Mouse (Mus musculus): Measurements from ENCODE around the gene Krtap3-2. TPM values are rescaled to one million over a fixed set of nuclear protein-coding genes. Genes with fewer than 3 reads are reported as not detected.
"Not testable (repeated sequence)": the region's sequence is repeated elsewhere in the genome, so short reads cannot be mapped to it uniquely, and the experiment has no call there.

Krtap3-2 gene
- not detected in 2 replicates for polyA plus RNA-seq (2012)

DNA sequence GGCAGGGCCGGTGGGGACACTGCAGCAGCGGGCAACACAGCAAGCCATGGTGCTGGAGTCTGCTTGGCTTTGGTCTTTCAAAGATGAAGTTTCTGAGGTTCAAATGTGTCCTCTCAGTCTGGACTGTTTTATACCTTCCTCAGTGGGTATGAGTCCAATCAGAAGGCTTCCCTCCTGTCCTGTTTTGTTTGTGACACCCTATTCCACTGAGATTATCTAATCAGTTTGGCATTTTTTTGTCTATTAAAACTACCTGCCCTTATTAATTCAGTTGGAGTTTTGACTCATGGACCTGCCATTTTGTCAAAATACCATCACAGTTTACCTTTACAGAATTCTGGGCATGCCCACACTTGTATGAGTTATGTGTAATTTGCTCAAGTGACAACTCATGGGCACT, at the start of gene Krtap3-2:
TSS of gene Krtap3-2 (minus strand) at position 101 of the 400 bp plus-strand sequence.
- TF ChIP-seq TAL1 (IDR thresholded peaks at IDR 0.05; ENCODE audit: low read length) (no peak), GATA1 (IDR thresholded peaks at IDR 0.05; ENCODE audit: low read length) (no peak)
- no peaks in the 10 kb centered on the region for H3K27me3 ChIP-seq (ENCODE audit: control insufficient read depth)

DNA sequence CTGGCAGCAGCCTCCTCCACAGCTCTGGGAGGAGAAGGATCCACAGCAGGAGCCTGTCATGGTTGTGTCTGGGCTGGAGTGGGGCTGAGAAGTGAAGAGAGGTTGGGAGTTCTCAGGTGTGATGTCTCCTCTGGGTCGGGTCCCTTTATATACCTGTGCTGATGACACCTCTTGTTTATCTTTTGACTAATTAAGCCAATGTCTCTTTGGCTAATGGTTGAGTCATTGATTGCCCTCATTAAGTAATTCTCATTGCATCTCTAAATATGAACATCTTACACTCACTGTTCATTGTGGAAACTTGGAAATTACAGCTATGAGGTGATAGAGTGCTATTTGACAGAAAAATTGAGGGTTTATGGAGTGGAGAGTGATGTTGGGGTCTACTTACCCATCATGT, 46.6 kb upstream of the Krtap3-2 start, which contains the start of gene Gm11938:
TSS of gene Gm11938 (minus strand) at position 101 of the 400 bp plus-strand sequence.
- H3K4me3 ChIP-seq (replicated peaks); H3K4me1 ChIP-seq (ENCODE audit: control insufficient read depth); H3K36me3 ChIP-seq (ENCODE audit: control insufficient read depth); H3K27me3 ChIP-seq (ENCODE audit: control insufficient read depth); H3K9me3 ChIP-seq (ENCODE audit: control insufficient read depth, low read length): not testable (repeated sequence)

More for the DNA sequence above, at the start of gene Krtap3-2:
- Histone ChIP-seq H3K36me3 (ENCODE audit: control insufficient read depth) (no peaks in the 10 kb centered on the region), H3K4me1 (ENCODE audit: control insufficient read depth) (no peaks in the 10 kb centered on the region), H3K4me3 (replicated peaks) (no peak within 1 kb of the TSS), H3K9me3 (ENCODE audit: control insufficient read depth, low read length) (no peaks in the 10 kb centered on the region)

DNA sequence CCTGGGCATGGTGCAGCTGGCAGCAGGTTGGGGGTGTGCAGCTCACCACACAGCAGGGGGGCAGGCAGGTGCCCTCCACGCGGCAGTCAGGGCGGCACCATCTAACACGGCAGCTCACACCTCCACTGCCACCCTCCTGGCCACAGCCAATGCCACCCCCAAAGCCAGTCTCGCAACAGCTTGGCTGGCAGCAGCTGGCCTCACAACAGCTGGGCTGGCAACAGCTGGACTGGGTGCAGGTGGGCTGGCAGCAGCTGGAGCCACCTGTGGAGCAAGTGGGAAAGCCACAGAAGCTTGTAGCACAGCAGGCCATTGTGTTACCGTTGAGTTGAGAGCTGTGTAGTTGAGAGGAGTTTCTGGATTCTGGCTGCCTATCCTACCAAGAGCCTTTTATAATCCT, 41.1 kb upstream of the Krtap3-2 start, which contains the start of gene Krtap9-3:
TSS of gene Krtap9-3 (minus strand) at position 364 of the 400 bp plus-strand sequence.
- H3K36me3 ChIP-seq (ENCODE audit: control insufficient read depth); H3K4me3 ChIP-seq (replicated peaks); H3K9me3 ChIP-seq (ENCODE audit: control insufficient read depth, low read length); H3K27me3 ChIP-seq (ENCODE audit: control insufficient read depth); H3K4me1 ChIP-seq (ENCODE audit: control insufficient read depth): not testable (repeated sequence)

DNA sequence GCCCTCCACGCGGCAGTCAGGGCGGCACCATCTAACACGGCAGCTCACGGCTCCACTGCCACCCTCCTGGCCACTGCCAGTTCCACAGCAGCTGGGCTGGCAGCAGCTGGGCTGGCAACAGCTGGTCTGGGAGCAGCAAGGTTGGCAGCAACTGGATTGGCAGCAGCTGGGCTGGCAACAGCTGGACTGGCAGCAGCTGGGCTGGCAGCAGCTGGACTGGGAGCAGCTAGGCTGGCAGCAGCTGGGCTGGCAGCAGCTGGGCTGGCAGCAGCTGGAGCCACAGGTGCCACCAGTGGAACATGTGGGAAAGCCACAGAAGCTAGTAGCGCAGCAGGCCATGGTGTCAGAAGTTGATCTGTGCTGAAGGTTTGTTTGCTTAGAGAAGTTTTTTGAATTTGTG, 34.3 kb upstream of the Krtap3-2 start, which contains the start of gene Krtap1-3:
TSS of gene Krtap1-3 (minus strand) at position 359 of the 400 bp plus-strand sequence.
- Histone ChIP-seq H3K36me3 (ENCODE audit: control insufficient read depth) (no peaks in the 10 kb centered on the region), H3K4me1 (ENCODE audit: control insufficient read depth) (no peaks in the 10 kb centered on the region), H3K4me3 (replicated peaks) (no peak within 1 kb of the TSS), H3K9me3 (ENCODE audit: control insufficient read depth, low read length) (peaks cover 2% of the 10 kb centered on the region; the same call in 1 of the 2 replicates), H3K27me3 (ENCODE audit: control insufficient read depth) (no peaks in the 10 kb centered on the region)
- TF ChIP-seq TAL1 (IDR thresholded peaks at IDR 0.05; ENCODE audit: low read length) (no peak), GATA1 (IDR thresholded peaks at IDR 0.05; ENCODE audit: low read length) (no peak)

DNA sequence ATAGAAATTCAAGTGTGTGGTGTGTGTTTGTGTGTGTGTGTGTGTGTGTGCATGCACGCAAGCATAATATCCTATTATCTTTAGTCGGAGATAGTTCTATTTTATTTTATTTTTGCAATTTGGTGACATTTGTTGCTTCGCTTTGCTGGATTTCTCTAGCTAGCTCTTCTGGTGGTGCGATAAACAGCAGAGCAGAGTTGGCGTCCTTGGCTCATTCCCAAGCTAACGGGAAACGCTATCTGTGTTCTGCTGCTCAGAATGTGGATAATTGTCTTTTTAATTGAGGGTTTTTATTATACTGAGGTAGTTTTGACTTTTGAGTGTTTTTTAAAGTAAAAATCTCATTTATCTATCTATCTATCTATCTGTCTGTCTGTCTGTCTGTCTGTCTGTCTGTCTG, 28.4 kb upstream of the Krtap3-2 start:
- no peaks in the 10 kb centered on the region for H3K36me3 ChIP-seq (ENCODE audit: control insufficient read depth)

DNA sequence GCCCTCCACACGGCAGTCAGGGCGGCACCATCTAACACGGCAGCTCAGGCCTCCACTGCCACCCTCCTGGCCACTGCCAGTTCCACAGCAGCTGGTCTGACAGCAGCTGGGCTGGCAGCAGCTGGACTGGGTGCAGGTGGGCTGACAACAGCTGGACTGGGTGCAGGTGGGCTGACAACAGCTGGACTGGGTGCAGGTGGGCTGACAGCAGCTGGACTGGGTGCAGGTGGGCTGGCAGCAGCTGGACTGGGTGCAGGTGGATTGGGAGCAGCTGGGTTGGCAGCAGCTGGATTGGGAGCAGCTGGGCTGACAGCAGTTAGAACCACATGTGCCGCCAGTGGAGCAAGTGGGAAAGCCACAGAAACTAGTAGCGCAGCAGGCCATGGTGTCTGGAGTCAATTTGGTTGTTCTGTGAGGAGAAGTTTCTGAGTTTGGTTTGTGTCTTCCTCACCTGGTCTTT, 26.6 kb upstream of the Krtap3-2 start, which contains the start of gene Krtap1-4:
TSS of gene Krtap1-4 (minus strand) at position 410 of the 460 bp plus-strand sequence.
- Histone ChIP-seq H3K9me3 (ENCODE audit: control insufficient read depth, low read length) (peaks cover 3% of the 10 kb centered on the region), H3K4me1 (ENCODE audit: control insufficient read depth) (no peaks in the 10 kb centered on the region), H3K4me3 (replicated peaks) (no peak within 1 kb of the TSS), H3K27me3 (ENCODE audit: control insufficient read depth) (no peaks in the 10 kb centered on the region), H3K36me3 (ENCODE audit: control insufficient read depth) (no peaks in the 10 kb centered on the region)
- no peak for TF ChIP-seq TAL1 (IDR thresholded peaks at IDR 0.05; ENCODE audit: low read length)

More for the DNA sequence above, 28.4 kb upstream of the Krtap3-2 start:
- Histone ChIP-seq H3K27me3 (ENCODE audit: control insufficient read depth) (no peaks in the 10 kb centered on the region), H3K4me3 (replicated peaks) (no peak overlapping the region), H3K4me1 (ENCODE audit: control insufficient read depth) (no peaks in the 10 kb centered on the region), H3K9me3 (ENCODE audit: control insufficient read depth, low read length) (peaks cover 3% of the 10 kb centered on the region)
- no peak for TF ChIP-seq TAL1 (IDR thresholded peaks at IDR 0.05; ENCODE audit: low read length)
- no peak for TF ChIP-seq GATA1 (IDR thresholded peaks at IDR 0.05; ENCODE audit: low read length)

DNA sequence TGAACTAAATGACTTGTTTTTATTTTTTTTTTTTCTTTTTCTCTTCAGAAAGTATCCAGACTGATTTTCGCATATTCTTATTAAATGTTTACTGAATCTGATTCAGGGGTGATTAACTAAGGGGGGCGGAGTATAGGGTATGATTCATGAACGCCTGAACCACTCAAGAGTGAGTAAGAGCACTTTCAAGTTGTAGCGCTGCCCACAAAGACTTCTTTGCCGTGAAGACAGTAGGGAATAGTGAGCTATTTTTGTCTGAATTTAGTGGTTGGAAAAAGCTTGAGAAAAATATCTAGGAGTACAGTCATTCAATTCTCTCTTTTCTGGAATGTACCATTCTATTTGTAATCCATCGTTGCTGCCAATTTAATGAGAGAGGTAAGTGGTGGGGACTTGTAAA, 24.9 kb upstream of the Krtap3-2 start:
- no peaks in the 10 kb centered on the region for H3K4me1 ChIP-seq (ENCODE audit: control insufficient read depth)
- H3K27me3 ChIP-seq (ENCODE audit: control insufficient read depth), result no peaks in the 10 kb centered on the region
- H3K9me3 ChIP-seq (ENCODE audit: control insufficient read depth, low read length), result peaks cover 3% of the 10 kb centered on the region
- TF ChIP-seq TAL1 (IDR thresholded peaks at IDR 0.05; ENCODE audit: low read length) (no peak), GATA1 (IDR thresholded peaks at IDR 0.05; ENCODE audit: low read length) (no peak)
- no peak overlapping the region for H3K4me3 ChIP-seq (replicated peaks)
- no peaks in the 10 kb centered on the region for H3K36me3 ChIP-seq (ENCODE audit: control insufficient read depth)

DNA sequence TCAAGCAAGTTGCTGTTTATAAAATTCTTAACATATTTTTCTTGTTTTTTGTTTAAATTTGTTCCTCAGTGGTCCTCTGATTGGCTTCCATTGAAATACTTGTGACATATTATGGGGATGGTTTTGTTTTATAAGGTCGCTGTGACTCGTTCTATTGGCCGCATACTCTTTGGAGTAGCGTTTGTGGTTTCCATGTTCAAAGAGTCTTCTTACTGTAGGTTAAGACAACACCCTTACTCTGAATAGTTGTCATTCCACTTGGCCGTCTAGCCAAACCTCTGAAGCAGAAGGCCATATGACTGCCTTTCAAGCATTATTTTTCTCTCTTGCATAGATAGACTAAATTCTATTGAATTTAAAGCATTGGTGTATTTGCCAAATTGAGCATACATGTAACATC, 24.4 kb upstream of the Krtap3-2 start:
- TF ChIP-seq GATA1 (IDR thresholded peaks at IDR 0.05; ENCODE audit: low read length), result no peak
- TF ChIP-seq TAL1 (IDR thresholded peaks at IDR 0.05; ENCODE audit: low read length), result no peak
- H3K4me1 ChIP-seq (ENCODE audit: control insufficient read depth), result no peaks in the 10 kb centered on the region

DNA sequence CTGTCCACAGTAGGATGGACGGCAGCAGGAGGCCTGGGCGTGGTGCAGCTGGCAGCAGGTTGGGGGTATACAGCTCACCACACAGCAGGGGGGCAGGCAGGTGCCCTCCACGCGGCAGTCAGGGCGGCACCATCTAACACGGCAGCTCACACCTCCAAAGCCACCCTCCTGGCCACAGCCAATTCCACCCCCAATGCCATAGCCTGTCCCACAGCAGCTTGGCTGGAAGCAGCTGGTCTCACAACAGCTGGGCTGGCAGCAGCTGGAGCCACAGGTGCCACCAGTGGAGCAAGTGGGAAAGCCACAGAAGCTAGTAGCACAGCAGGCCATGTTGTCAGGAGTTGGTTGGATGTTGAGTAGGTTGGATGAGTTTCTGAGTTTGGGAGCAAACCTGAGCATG, 24.0 kb upstream of the Krtap3-2 start, which contains the start of gene Krtap1-5:
TSS of gene Krtap1-5 (minus strand) at position 381 of the 400 bp plus-strand sequence.
- no peak within 1 kb of the TSS for H3K4me3 ChIP-seq (replicated peaks)
- TF ChIP-seq TAL1 (IDR thresholded peaks at IDR 0.05; ENCODE audit: low read length), result no peak
- no peak for TF ChIP-seq GATA1 (IDR thresholded peaks at IDR 0.05; ENCODE audit: low read length)
- H3K27me3 ChIP-seq (ENCODE audit: control insufficient read depth), result no peaks in the 10 kb centered on the region
- no peaks in the 10 kb centered on the region for H3K4me1 ChIP-seq (ENCODE audit: control insufficient read depth)
- H3K36me3 ChIP-seq (ENCODE audit: control insufficient read depth), result no peaks in the 10 kb centered on the region
- peaks cover 3% of the 10 kb centered on the region for H3K9me3 ChIP-seq (ENCODE audit: control insufficient read depth, low read length)

More for the DNA sequence above, 24.4 kb upstream of the Krtap3-2 start:
- no peak overlapping the region for H3K4me3 ChIP-seq (replicated peaks)
- H3K36me3 ChIP-seq (ENCODE audit: control insufficient read depth), result no peaks in the 10 kb centered on the region
- peaks cover 3% of the 10 kb centered on the region for H3K9me3 ChIP-seq (ENCODE audit: control insufficient read depth, low read length)
- no peaks in the 10 kb centered on the region for H3K27me3 ChIP-seq (ENCODE audit: control insufficient read depth)

DNA sequence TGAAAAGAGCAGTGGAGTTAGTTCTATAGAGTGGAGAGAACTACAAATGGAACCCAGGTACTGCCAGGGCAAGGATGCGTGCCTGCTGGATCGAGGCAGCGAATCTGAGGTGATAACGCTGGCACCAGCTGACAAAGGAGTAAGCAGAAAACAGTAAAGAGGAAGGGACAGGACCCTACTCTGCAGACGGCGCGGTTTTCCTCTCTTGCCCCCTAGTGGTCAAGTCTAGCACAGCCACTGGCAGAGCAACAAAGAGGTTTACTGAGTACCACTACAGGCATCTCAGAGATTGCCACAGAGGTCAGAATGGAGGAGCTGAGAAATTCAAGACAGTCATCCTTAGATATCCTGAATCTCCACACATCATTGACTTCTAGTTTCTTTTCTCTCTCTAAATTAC, 17.5 kb upstream of the Krtap3-2 start:
- Histone ChIP-seq H3K4me3 (replicated peaks) (no peak overlapping the region), H3K36me3 (ENCODE audit: control insufficient read depth) (no peaks in the 10 kb centered on the region), H3K9me3 (ENCODE audit: control insufficient read depth, low read length) (no peaks in the 10 kb centered on the region), H3K4me1 (ENCODE audit: control insufficient read depth) (no peaks in the 10 kb centered on the region), H3K27me3 (ENCODE audit: control insufficient read depth) (no peaks in the 10 kb centered on the region)
- no peak for TF ChIP-seq TAL1 (IDR thresholded peaks at IDR 0.05; ENCODE audit: low read length)
- TF ChIP-seq GATA1 (IDR thresholded peaks at IDR 0.05; ENCODE audit: low read length), result no peak
